Mouse (Mus musculus) MEL (cell line): ENCODE measurements around the gene Ikzf2.

Experiments used
- CHD2 ChIP-seq: IDR thresholded peaks from 2 replicates; pipeline ENCODE4 v1.6.1; 2011; ENCODE audit warnings: low read length, improper control_type of control experiment
- CTCF ChIP-seq, 3 experiments: IDR thresholded peaks in 2 of 3; conservative IDR thresholded peaks in 1 of 3; 2 replicates each; pipeline ENCODE4 v1.5.1; 2011 to 2012; ENCODE audit warnings: low read length in 3 of 3, low read depth in 2 of 3, mild to moderate bottlenecking in 2 of 3, improper control_type of control experiment in 1 of 3, inconsistent platforms in 1 of 3, mixed read lengths in 1 of 3, moderate library complexity in 1 of 3; ENCODE audit not compliant: control insufficient read depth in 1 of 3, insufficient read depth in 1 of 3, poor library complexity in 1 of 3, severe bottlenecking in 1 of 3
- ELF1 ChIP-seq: IDR thresholded peaks from 2 replicates; pipeline ENCODE4 v1.6.1; 2014; ENCODE audit warnings: low read depth, mild to moderate bottlenecking, inconsistent platforms, low read length, improper control_type of control experiment, moderate library complexity

DNA sequence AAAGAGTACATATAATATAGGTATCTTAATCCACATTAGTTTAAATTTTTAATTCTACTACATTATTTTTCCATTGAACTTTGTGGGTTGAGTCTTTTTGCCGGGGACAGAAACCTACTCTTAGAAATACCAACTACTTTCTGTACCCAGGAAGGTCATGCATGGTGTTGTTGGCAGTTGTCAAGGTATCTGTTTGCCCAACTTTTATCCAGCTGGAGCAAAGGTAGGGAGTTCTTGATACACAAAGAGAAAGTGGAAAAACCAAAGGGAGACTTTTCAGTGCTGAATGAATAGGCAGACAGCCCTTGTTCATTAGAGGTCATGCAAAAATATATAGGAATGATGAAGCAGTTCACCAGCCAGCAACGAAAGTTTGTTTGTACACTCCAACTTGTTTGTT is 52.8 kb downstream of the Ikzf2 start:
- TF ChIP-seq CTCF (IDR thresholded peaks at IDR 0.05 in 2 of 3, conservative IDR thresholded peaks at IDR 0.05 in 1 of 3; ENCODE audit: control insufficient read depth in 1 of 3, insufficient read depth in 1 of 3, low read depth in 2 of 3, low read length in 3 of 3, poor library complexity in 1 of 3, severe bottlenecking in 1 of 3): no peak
- no peak for TF ChIP-seq CHD2
- no peak for TF ChIP-seq ELF1
